Mouse (Mus musculus) heart, postnatal 0 days (tissue): ENCODE measurements at regions not wholly inside any gene's neighbourhood (a gene's known extent, or its start where the extent isn't known, plus 50 kb on each side); places are given as distances from the start of the nearest gene placed in this dataset.

ENCODE experiments used
- ATAC-seq: fragments of 200-750 bp; cut with Nextera tagmentation; 2 replicates; pipeline ENCODE4 v1.8.0; 2017; ENCODE audit warnings: low read depth, moderate number of reproducible peaks, moderate library complexity; ENCODE audit not compliant: insufficient read depth
- DNase-seq: peaks from one replicate; pipeline ENCODE4 v3.0.0-alpha.2; 2016; ENCODE audit warnings: low spot score
- H3K27ac ChIP-seq: fragments of 300-500 bp; sonication (generic); 2 replicates; pipeline ENCODE4 v1.5.1; 2014; ENCODE audit warnings: low read depth, mild to moderate bottlenecking
- H3K27me3 ChIP-seq: fragments of 300-500 bp; sonication (generic); 2 replicates; pipeline ENCODE4 v1.6.1; 2014; ENCODE audit warnings: low read length, mixed read lengths; ENCODE audit not compliant: control insufficient read depth, insufficient read depth
- H3K36me3 ChIP-seq: fragments of 300-500 bp; sonication (generic); replicated peaks from 2 replicates; pipeline ENCODE4 v1.6.1; 2014; ENCODE audit warnings: low read length, mixed read lengths; ENCODE audit not compliant: control insufficient read depth, insufficient read depth
- H3K4me1 ChIP-seq: fragments of 300-500 bp; sonication (generic); 2 replicates; pipeline ENCODE4 v1.6.1; 2014; ENCODE audit warnings: antibody characterized with exemption; ENCODE audit not compliant: control insufficient read depth, insufficient read depth
- H3K4me2 ChIP-seq: fragments of 300-500 bp; sonication (generic); 2 replicates; pipeline ENCODE4 v1.6.1; 2014; ENCODE audit warnings: low read depth, mild to moderate bottlenecking, low read length, moderate library complexity
- H3K4me3 ChIP-seq: fragments of 300-500 bp; sonication (generic); 2 replicates; pipeline ENCODE4 v1.5.1; 2014; ENCODE audit warnings: low read depth, low read length
- H3K9ac ChIP-seq: fragments of 300-500 bp; sonication (generic); replicated peaks from 2 replicates; pipeline ENCODE4 v1.6.1; 2014; ENCODE audit warnings: low read depth, low read length, mixed read lengths
- H3K9me3 ChIP-seq: fragments of 300-500 bp; sonication (generic); replicated peaks from 2 replicates; pipeline ENCODE4 v1.6.1; 2016; ENCODE audit warnings: low read length; ENCODE audit not compliant: control insufficient read depth
- CTCF ChIP-seq: IDR thresholded peaks from 2 replicates; pipeline ENCODE4 v1.5.1; 2016; ENCODE audit warnings: antibody characterized with exemption, control low read depth, low read depth
- EP300 ChIP-seq: IDR thresholded peaks from 2 replicates; pipeline ENCODE4 v1.6.1; 2016; ENCODE audit warnings: antibody characterized with exemption, low read depth
- WGBS: fragments of 180-500 bp; shearing (Covaris S2); extraction: QIAGEN DNeasy Blood & Tissue Kit; methylation state at CpG from one replicate; pipeline ENCODE4 v1.1.7; 2014; 5-methylcytosine and 5-hydroxymethylcytosine counted together

GRCm38 (mm10) chr16:95781681-95782080, 79.8 kb downstream of the Ets2 start:
- no peak overlapping the region for H3K9ac ChIP-seq
- no peaks in the 10 kb centered on the region for H3K9me3 ChIP-seq
- no peak overlapping the region for H3K4me3 ChIP-seq
- DNase-seq (no peak), ATAC-seq (no peak)
- H3K4me2 ChIP-seq: no peak overlapping the region
- H3K4me1 ChIP-seq: no peaks in the 10 kb centered on the region
- no peaks in the 10 kb centered on the region for H3K27me3 ChIP-seq
- H3K27ac ChIP-seq: no peak overlapping the region
- 75% methylated on average over 5 of the region's 5 CpGs for WGBS
- no peaks in the 10 kb centered on the region for H3K36me3 ChIP-seq
- TF ChIP-seq EP300: no peak
- no peak for TF ChIP-seq CTCF

GRCm38 (mm10) chr16:95780431-95780830, 78.6 kb downstream of the Ets2 start:
- Histone ChIP-seq H3K9me3 (no peaks in the 10 kb centered on the region), H3K36me3 (no peaks in the 10 kb centered on the region), H3K27me3 (no peaks in the 10 kb centered on the region), H3K4me3 (no peak overlapping the region), H3K4me1 (no peaks in the 10 kb centered on the region), H3K27ac (no peak overlapping the region), H3K4me2 (no peak overlapping the region), H3K9ac (no peak overlapping the region)
- 52% methylated on average over 2 of the region's 2 CpGs for WGBS
- DNase-seq: no peak
- TF ChIP-seq CTCF (no peak), EP300 (no peak)
- ATAC-seq: no peak

GRCm38 (mm10) chr16:95778845-95779722, 77.2 kb downstream of the Ets2 start:
- Histone ChIP-seq H3K4me2 (no peak overlapping the region), H3K27me3 (no peaks in the 10 kb centered on the region), H3K36me3 (no peaks in the 10 kb centered on the region), H3K4me1 (no peaks in the 10 kb centered on the region), H3K9me3 (no peaks in the 10 kb centered on the region), H3K4me3 (no peak overlapping the region), H3K27ac (no peak overlapping the region), H3K9ac (no peak overlapping the region)
- WGBS: 78% methylated on average over 6 of the region's 6 CpGs
- no peak for ATAC-seq
- DNase-seq: no peak
- TF ChIP-seq CTCF (no peak), EP300 (no peak)

GRCm38 (mm10) chr16:95778173-95778572, 76.3 kb downstream of the Ets2 start:
- Histone ChIP-seq H3K4me2 (no peak overlapping the region), H3K27ac (no peak overlapping the region), H3K27me3 (no peaks in the 10 kb centered on the region), H3K4me1 (no peaks in the 10 kb centered on the region), H3K9ac (no peak overlapping the region), H3K4me3 (no peak overlapping the region), H3K36me3 (no peaks in the 10 kb centered on the region), H3K9me3 (no peaks in the 10 kb centered on the region)
- no peak for DNase-seq
- no peak for ATAC-seq
- no peak for TF ChIP-seq EP300
- TF ChIP-seq CTCF: no peak
- WGBS: 75% methylated on average over 4 of the region's 4 CpGs

- ATAC-seq (no peak), DNase-seq (no peak)
- H3K9me3 ChIP-seq: no peaks in the 10 kb centered on the region
- WGBS: 89% methylated on average over 10 of the region's 10 CpGs
- H3K4me3 ChIP-seq: no peak overlapping the region
- no peak overlapping the region for H3K27ac ChIP-seq
- no peak for TF ChIP-seq CTCF
- no peak for TF ChIP-seq EP300
- H3K4me2 ChIP-seq: no peak overlapping the region
- H3K4me1 ChIP-seq: no peaks in the 10 kb centered on the region
- H3K36me3 ChIP-seq: no peaks in the 10 kb centered on the region
- no peaks in the 10 kb centered on the region for H3K27me3 ChIP-seq
- H3K9ac ChIP-seq: no peak overlapping the region
These were observed 74.9 kb downstream of the Ets2 start for GRCm38 (mm10) chr16:95776610-95777363.
